Mouse (Mus musculus) embryonic facial prominence, embryonic 11.5 days (tissue): ENCODE data around the gene Slc27a2. TPM values are rescaled to one million over a fixed set of nuclear protein-coding genes. Genes with fewer than 3 reads are reported as not detected.
"Not testable (repeated sequence)": the region's sequence is repeated elsewhere in the genome, so short reads cannot be mapped to it uniquely, and the experiment has no call there.

Source experiments
- ATAC-seq: fragments of 200-750 bp; cut with Nextera tagmentation; replicated peaks from 2 replicates; pipeline ENCODE4 v1.8.0; 2017; ENCODE audit warnings: low read depth; ENCODE audit not compliant: insufficient number of reproducible peaks, low FRiP score, low TSS enrichment
- DNase-seq: peaks from one replicate; pipeline ENCODE4 v3.0.0-alpha.2; 2015; ENCODE audit warnings: low spot score
- H3K27ac ChIP-seq: fragments of 300-500 bp; sonication (generic); replicated peaks from 2 replicates; pipeline ENCODE4 v1.5.1; 2014; ENCODE audit warnings: mild to moderate bottlenecking, low read depth, low read length, control low read depth
- H3K27me3 ChIP-seq: fragments of 300-500 bp; sonication (generic); 2 replicates; pipeline ENCODE4 v1.6.1; 2014; ENCODE audit warnings: mild to moderate bottlenecking, low read length, moderate library complexity, mixed read lengths; ENCODE audit not compliant: control insufficient read depth, insufficient read depth
- H3K36me3 ChIP-seq: fragments of 300-500 bp; sonication (generic); replicated peaks from 2 replicates; pipeline ENCODE4 v1.6.1; 2014; ENCODE audit warnings: low read depth, mild to moderate bottlenecking, low read length, moderate library complexity, mixed read lengths; ENCODE audit not compliant: control insufficient read depth, insufficient read depth
- H3K4me1 ChIP-seq: fragments of 300-500 bp; sonication (generic); 2 replicates; pipeline ENCODE4 v1.6.1; 2014; ENCODE audit warnings: low read length, mixed read lengths; ENCODE audit not compliant: control insufficient read depth, insufficient read depth
- H3K4me2 ChIP-seq: fragments of 300-500 bp; sonication (generic); 2 replicates; pipeline ENCODE4 v1.6.1; 2014; ENCODE audit warnings: low read depth, mild to moderate bottlenecking, control low read depth, low read length, moderate library complexity
- H3K4me3 ChIP-seq: fragments of 300-500 bp; sonication (generic); 2 replicates; pipeline ENCODE4 v1.5.1; 2014; ENCODE audit warnings: low read depth, low read length, control low read depth
- H3K9ac ChIP-seq: fragments of 300-500 bp; sonication (generic); replicated peaks from 2 replicates; pipeline ENCODE4 v1.6.1; 2014; ENCODE audit warnings: mild to moderate bottlenecking, control low read depth, low read length
- H3K9me3 ChIP-seq: fragments of 300-500 bp; sonication (generic); replicated peaks from 2 replicates; pipeline ENCODE4 v1.6.1; 2016; ENCODE audit warnings: mild to moderate bottlenecking, low read length, inconsistent platforms, mixed read lengths; ENCODE audit not compliant: control insufficient read depth
- WGBS: fragments of 180-500 bp; shearing (Covaris S2); extraction: QIAGEN DNeasy Blood & Tissue Kit; methylation state at CpG from one replicate; pipeline ENCODE4 v1.1.7; 2014; 5-methylcytosine and 5-hydroxymethylcytosine counted together
- polyA plus RNA-seq: library from polyadenylated mRNA; unstranded; fragments of >200 nt; fragmentation: Nextera tagmentation; extraction: Ambion mirVana; gene quantifications from 2 replicates; pipeline ENCODE4 v1.2.1, GENCODE M21; 2014

Slc27a2 gene
- polyA plus RNA-seq, 1 experiment from 2014 or later: 4.6 TPM

- DNase-seq: peak; percentile 54
- no peak overlapping the region for H3K4me3 ChIP-seq
- H3K36me3 ChIP-seq: no peaks in the 10 kb centered on the region
- no peaks in the 10 kb centered on the region for H3K27me3 ChIP-seq
- H3K9me3 ChIP-seq: no peaks in the 10 kb centered on the region
- no peak overlapping the region for H3K4me2 ChIP-seq
- 14% methylated on average over 3 of the region's 3 CpGs for WGBS
- no peak overlapping the region for H3K27ac ChIP-seq
- ATAC-seq: peak; percentile 52; the same call in 1 of the 2 replicates
- H3K9ac ChIP-seq: no peak overlapping the region
- no peaks in the 10 kb centered on the region for H3K4me1 ChIP-seq
These were observed 46.8 kb downstream of the Slc27a2 start for GRCm38 (mm10) chr2:126599005-126599404.

- no peak for DNase-seq
These were observed 48.3 kb downstream of the Slc27a2 start for GRCm38 (mm10) chr2:126600533-126600932.

GRCm38 (mm10) chr2:126601918-126602600 lies 49.9 kb downstream of the Slc27a2 start:
- DNase-seq (no peak), ATAC-seq (no peak)
- H3K27ac ChIP-seq: no peak overlapping the region
- 87% methylated on average over 14 of the region's 14 CpGs for WGBS
- no peak overlapping the region for H3K4me3 ChIP-seq
- H3K9ac ChIP-seq: no peak overlapping the region
- no peaks in the 10 kb centered on the region for H3K27me3 ChIP-seq
- H3K4me2 ChIP-seq: no peak overlapping the region
- H3K9me3 ChIP-seq: no peaks in the 10 kb centered on the region
- no peaks in the 10 kb centered on the region for H3K4me1 ChIP-seq
- no peaks in the 10 kb centered on the region for H3K36me3 ChIP-seq

More at GRCm38 (mm10) chr2:126600533-126600932, 48.3 kb downstream of the Slc27a2 start:
- WGBS: 84% methylated on average over 14 of the region's 14 CpGs
- no peaks in the 10 kb centered on the region for H3K27me3 ChIP-seq
- H3K4me1 ChIP-seq: no peaks in the 10 kb centered on the region
- H3K4me2 ChIP-seq: no peak overlapping the region
- ATAC-seq: no peak
- no peak overlapping the region for H3K9ac ChIP-seq
- H3K27ac ChIP-seq: no peak overlapping the region
- H3K36me3 ChIP-seq: no peaks in the 10 kb centered on the region
- H3K4me3 ChIP-seq: no peak overlapping the region
- H3K9me3 ChIP-seq: no peaks in the 10 kb centered on the region

- Histone ChIP-seq H3K9me3 (no peaks in the 10 kb centered on the region), H3K4me3 (no peak overlapping the region), H3K27ac (no peak overlapping the region), H3K4me1 (no peaks in the 10 kb centered on the region), H3K4me2 (no peak overlapping the region), H3K9ac (no peak overlapping the region), H3K36me3 (no peaks in the 10 kb centered on the region), H3K27me3 (no peaks in the 10 kb centered on the region)
- WGBS: 87% methylated on average over 15 of the region's 15 CpGs
- no peak for DNase-seq
- no peak for ATAC-seq
These were observed 54.0 kb downstream of the Slc27a2 start for GRCm38 (mm10) chr2:126606061-126606687.

GRCm38 (mm10) chr2:126606688-126607062 lies 54.5 kb downstream of the Slc27a2 start:
- Histone ChIP-seq H3K4me1 (no peaks in the 10 kb centered on the region), H3K4me3 (no peak overlapping the region), H3K9ac (no peak overlapping the region), H3K9me3 (no peaks in the 10 kb centered on the region), H3K27me3 (no peaks in the 10 kb centered on the region), H3K4me2 (no peak overlapping the region), H3K36me3 (no peaks in the 10 kb centered on the region), H3K27ac (no peak overlapping the region)
- no peak for ATAC-seq
- DNase-seq: no peak
- 65% methylated on average over 4 of the region's 4 CpGs for WGBS

GRCm38 (mm10) chr2:126607553-126608203 lies 55.5 kb downstream of the Slc27a2 start:
- DNase-seq: no peak
- no peak for ATAC-seq
- no peak overlapping the region for H3K4me3 ChIP-seq
- H3K36me3 ChIP-seq: no peaks in the 10 kb centered on the region
- no peak overlapping the region for H3K9ac ChIP-seq
- H3K4me2 ChIP-seq: no peak overlapping the region
- H3K9me3 ChIP-seq: no peaks in the 10 kb centered on the region
- no peak overlapping the region for H3K27ac ChIP-seq
- H3K4me1 ChIP-seq: no peaks in the 10 kb centered on the region
- WGBS: 61% methylated on average over 10 of the region's 10 CpGs
- H3K27me3 ChIP-seq: no peaks in the 10 kb centered on the region

GRCm38 (mm10) chr2:126609600-126609999 lies 57.4 kb downstream of the Slc27a2 start:
- WGBS: 80% methylated on average over 12 of the region's 12 CpGs
- H3K27ac ChIP-seq, H3K36me3 ChIP-seq, H3K4me1 ChIP-seq, H3K4me2 ChIP-seq, DNase-seq, H3K4me3 ChIP-seq, H3K9me3 ChIP-seq, H3K27me3 ChIP-seq, H3K9ac ChIP-seq, ATAC-seq: not testable (repeated sequence)

- Histone ChIP-seq H3K4me1 (no peaks in the 10 kb centered on the region), H3K4me3 (no peak overlapping the region), H3K27ac (no peak overlapping the region), H3K9ac (no peak overlapping the region), H3K4me2 (no peak overlapping the region), H3K9me3 (no peaks in the 10 kb centered on the region), H3K27me3 (no peaks in the 10 kb centered on the region), H3K36me3 (no peaks in the 10 kb centered on the region)
- no peak for ATAC-seq
- WGBS: 84% methylated on average over 3 of the region's 3 CpGs
- DNase-seq: no peak
These were observed 63.1 kb downstream of the Slc27a2 start for GRCm38 (mm10) chr2:126615355-126615754.
